Mouse (Mus musculus) heart, postnatal 0 days (tissue): ENCODE measurements at regions not wholly inside any gene's neighbourhood (a gene's known extent, or its start where the extent isn't known, plus 50 kb on each side); places are given as distances from the start of the nearest gene placed in this dataset.

Experiments
- ATAC-seq: fragments of 200-750 bp; cut with Nextera tagmentation; 2 replicates; pipeline ENCODE4 v1.8.0; 2017; ENCODE audit warnings: low read depth, moderate number of reproducible peaks, moderate library complexity; ENCODE audit not compliant: insufficient read depth
- DNase-seq: peaks from one replicate; pipeline ENCODE4 v3.0.0-alpha.2; 2016; ENCODE audit warnings: low spot score
- H3K27ac ChIP-seq: fragments of 300-500 bp; sonication (generic); 2 replicates; pipeline ENCODE4 v1.5.1; 2014; ENCODE audit warnings: low read depth, mild to moderate bottlenecking
- H3K27me3 ChIP-seq: fragments of 300-500 bp; sonication (generic); 2 replicates; pipeline ENCODE4 v1.6.1; 2014; ENCODE audit warnings: low read length, mixed read lengths; ENCODE audit not compliant: control insufficient read depth, insufficient read depth
- H3K36me3 ChIP-seq: fragments of 300-500 bp; sonication (generic); replicated peaks from 2 replicates; pipeline ENCODE4 v1.6.1; 2014; ENCODE audit warnings: low read length, mixed read lengths; ENCODE audit not compliant: control insufficient read depth, insufficient read depth
- H3K4me1 ChIP-seq: fragments of 300-500 bp; sonication (generic); 2 replicates; pipeline ENCODE4 v1.6.1; 2014; ENCODE audit warnings: antibody characterized with exemption; ENCODE audit not compliant: control insufficient read depth, insufficient read depth
- H3K4me2 ChIP-seq: fragments of 300-500 bp; sonication (generic); 2 replicates; pipeline ENCODE4 v1.6.1; 2014; ENCODE audit warnings: low read depth, mild to moderate bottlenecking, low read length, moderate library complexity
- H3K4me3 ChIP-seq: fragments of 300-500 bp; sonication (generic); 2 replicates; pipeline ENCODE4 v1.5.1; 2014; ENCODE audit warnings: low read depth, low read length
- H3K9ac ChIP-seq: fragments of 300-500 bp; sonication (generic); replicated peaks from 2 replicates; pipeline ENCODE4 v1.6.1; 2014; ENCODE audit warnings: low read depth, low read length, mixed read lengths
- H3K9me3 ChIP-seq: fragments of 300-500 bp; sonication (generic); replicated peaks from 2 replicates; pipeline ENCODE4 v1.6.1; 2016; ENCODE audit warnings: low read length; ENCODE audit not compliant: control insufficient read depth
- CTCF ChIP-seq: IDR thresholded peaks from 2 replicates; pipeline ENCODE4 v1.5.1; 2016; ENCODE audit warnings: antibody characterized with exemption, control low read depth, low read depth
- EP300 ChIP-seq: IDR thresholded peaks from 2 replicates; pipeline ENCODE4 v1.6.1; 2016; ENCODE audit warnings: antibody characterized with exemption, low read depth
- WGBS: fragments of 180-500 bp; shearing (Covaris S2); extraction: QIAGEN DNeasy Blood & Tissue Kit; methylation state at CpG from one replicate; pipeline ENCODE4 v1.1.7; 2014; 5-methylcytosine and 5-hydroxymethylcytosine counted together

- H3K36me3 ChIP-seq, result no peaks in the 10 kb centered on the region
- H3K4me3 ChIP-seq, result no peak overlapping the region
- H3K4me2 ChIP-seq, result no peak overlapping the region
Measured at GRCm38 (mm10) chr13:69987181-69987580, 185.0 kb downstream of the Med10 start.

GRCm38 (mm10) chr13:69988319-69988718, 186.1 kb downstream of the Med10 start:
- Histone ChIP-seq H3K36me3 (no peaks in the 10 kb centered on the region), H3K9ac (no peak overlapping the region)
- 36% methylated on average over 4 of the region's 4 CpGs for WGBS

More at GRCm38 (mm10) chr13:69987181-69987580, 185.0 kb downstream of the Med10 start:
- H3K9ac ChIP-seq, result no peak overlapping the region
- TF ChIP-seq EP300, result no peak
- TF ChIP-seq CTCF, result no peak
- no peaks in the 10 kb centered on the region for H3K27me3 ChIP-seq
- H3K4me1 ChIP-seq, result 0 out of 2 replicates have a peak, but pooled peaks cover 4% of the 10 kb centered on the region
- no peaks in the 10 kb centered on the region for H3K9me3 ChIP-seq
- H3K27ac ChIP-seq, result no peak overlapping the region
- ATAC-seq (peak; percentile 33; the same call in 1 of the 2 replicates), DNase-seq (peak; percentile 10)
- 21% methylated on average over 10 of the region's 10 CpGs for WGBS

GRCm38 (mm10) chr13:69991253-69991891, 189.2 kb downstream of the Med10 start:
- WGBS, result 30% methylated on average over 11 of the region's 11 CpGs
- ATAC-seq (no peak), DNase-seq (no peak)
- Histone ChIP-seq H3K4me2 (no peak overlapping the region), H3K36me3 (no peaks in the 10 kb centered on the region), H3K27ac (no peak overlapping the region), H3K9ac (no peak overlapping the region), H3K4me3 (no peak overlapping the region), H3K9me3 (no peaks in the 10 kb centered on the region), H3K4me1 (0 out of 2 replicates have a peak, but pooled peaks cover 4% of the 10 kb centered on the region), H3K27me3 (no peaks in the 10 kb centered on the region)
- peak; percentile 73 for TF ChIP-seq CTCF
- no peak for TF ChIP-seq EP300

More at GRCm38 (mm10) chr13:69988319-69988718, 186.1 kb downstream of the Med10 start:
- no peak for DNase-seq
- no peaks in the 10 kb centered on the region for H3K9me3 ChIP-seq
- 0 out of 2 replicates have a peak, but pooled peaks cover 4% of the 10 kb centered on the region for H3K4me1 ChIP-seq
- H3K4me2 ChIP-seq, result no peak overlapping the region
- no peak overlapping the region for H3K27ac ChIP-seq
- TF ChIP-seq CTCF, result no peak
- TF ChIP-seq EP300, result no peak
- no peaks in the 10 kb centered on the region for H3K27me3 ChIP-seq
- H3K4me3 ChIP-seq, result no peak overlapping the region
- ATAC-seq, result no peak

- TF ChIP-seq EP300 (no peak), CTCF (no peak)
- no peak overlapping the region for H3K27ac ChIP-seq
- ATAC-seq (no peak), DNase-seq (no peak)
- 0 out of 2 replicates have a peak, but pooled peaks cover 4% of the 10 kb centered on the region for H3K4me1 ChIP-seq
- H3K27me3 ChIP-seq, result no peaks in the 10 kb centered on the region
- WGBS, result 52% methylated on average over 14 of the region's 14 CpGs
- H3K4me2 ChIP-seq, result no peak overlapping the region
- no peak overlapping the region for H3K9ac ChIP-seq
- no peaks in the 10 kb centered on the region for H3K9me3 ChIP-seq
- no peak overlapping the region for H3K4me3 ChIP-seq
- no peaks in the 10 kb centered on the region for H3K36me3 ChIP-seq
Measured at GRCm38 (mm10) chr13:69991892-69992261, 189.7 kb downstream of the Med10 start.

GRCm38 (mm10) chr13:70003591-70003990, 201.4 kb downstream of the Med10 start:
- no peak overlapping the region for H3K9ac ChIP-seq
- TF ChIP-seq EP300 (no peak), CTCF (no peak)
- no peak overlapping the region for H3K27ac ChIP-seq
- DNase-seq (no peak), ATAC-seq (no peak)
- H3K9me3 ChIP-seq, result no peaks in the 10 kb centered on the region
- H3K27me3 ChIP-seq, result no peaks in the 10 kb centered on the region
- no peak overlapping the region for H3K4me2 ChIP-seq
- WGBS, result 82% methylated on average over 15 of the region's 15 CpGs
- no peaks in the 10 kb centered on the region for H3K4me1 ChIP-seq
- H3K36me3 ChIP-seq, result no peaks in the 10 kb centered on the region
- no peak overlapping the region for H3K4me3 ChIP-seq

- H3K9me3 ChIP-seq, result no peaks in the 10 kb centered on the region
- WGBS, result 45% methylated on average over 3 of the region's 3 CpGs
- H3K4me2 ChIP-seq, result no peak overlapping the region
- H3K9ac ChIP-seq, result no peak overlapping the region
- no peaks in the 10 kb centered on the region for H3K4me1 ChIP-seq
- TF ChIP-seq EP300 (no peak), CTCF (no peak)
- no peak overlapping the region for H3K4me3 ChIP-seq
- ATAC-seq, result no peak
- H3K36me3 ChIP-seq, result no peaks in the 10 kb centered on the region
- no peaks in the 10 kb centered on the region for H3K27me3 ChIP-seq
- H3K27ac ChIP-seq, result no peak overlapping the region
- no peak for DNase-seq
Measured at GRCm38 (mm10) chr13:70012123-70012522, 209.9 kb downstream of the Med10 start.
